Mouse (Mus musculus) thymus, adult 2 months (tissue): ENCODE data around the gene Gm49383.

Experiments
- CTCF ChIP-seq: fragments of 200-500 bp; IDR thresholded peaks from 2 replicates; pipeline ENCODE4 v1.5.1; 2012; ENCODE audit warnings: mild to moderate bottlenecking, control low read depth, low read length, moderate library complexity, borderline replicate concordance; ENCODE audit not compliant: control insufficient read depth, poor library complexity, insufficient read depth; ENCODE audit errors: extremely low read depth
- POLR2A ChIP-seq: fragments of 200-500 bp; IDR thresholded peaks from 2 replicates; pipeline ENCODE4 v1.6.1; 2012; ENCODE audit warnings: mild to moderate bottlenecking, low read length, control low read depth, moderate library complexity; ENCODE audit not compliant: control insufficient read depth, poor library complexity, insufficient read depth; ENCODE audit errors: extremely low read depth

GRCm38 (mm10) chr12:69179371-69179770 lies 17.5 kb downstream of the Gm49383 start:
- TF ChIP-seq POLR2A (no peak), CTCF (no peak)
